Mouse (Mus musculus) right cerebral cortex, postnatal 36 days (tissue): Measurements from ENCODE around the gene A830018L16Rik.
"Not testable (repeated sequence)": the region's sequence is repeated elsewhere in the genome, so short reads cannot be mapped to it uniquely, and the experiment has no call there.

Experiments
- DNase-seq, 2 experiments: peaks; one replicate each; pipeline ENCODE4 v3.0.0; 2022; ENCODE audit warnings: low spot score in 2 of 2, mixed read lengths in 1 of 2

A830018L16Rik gene

DNA sequence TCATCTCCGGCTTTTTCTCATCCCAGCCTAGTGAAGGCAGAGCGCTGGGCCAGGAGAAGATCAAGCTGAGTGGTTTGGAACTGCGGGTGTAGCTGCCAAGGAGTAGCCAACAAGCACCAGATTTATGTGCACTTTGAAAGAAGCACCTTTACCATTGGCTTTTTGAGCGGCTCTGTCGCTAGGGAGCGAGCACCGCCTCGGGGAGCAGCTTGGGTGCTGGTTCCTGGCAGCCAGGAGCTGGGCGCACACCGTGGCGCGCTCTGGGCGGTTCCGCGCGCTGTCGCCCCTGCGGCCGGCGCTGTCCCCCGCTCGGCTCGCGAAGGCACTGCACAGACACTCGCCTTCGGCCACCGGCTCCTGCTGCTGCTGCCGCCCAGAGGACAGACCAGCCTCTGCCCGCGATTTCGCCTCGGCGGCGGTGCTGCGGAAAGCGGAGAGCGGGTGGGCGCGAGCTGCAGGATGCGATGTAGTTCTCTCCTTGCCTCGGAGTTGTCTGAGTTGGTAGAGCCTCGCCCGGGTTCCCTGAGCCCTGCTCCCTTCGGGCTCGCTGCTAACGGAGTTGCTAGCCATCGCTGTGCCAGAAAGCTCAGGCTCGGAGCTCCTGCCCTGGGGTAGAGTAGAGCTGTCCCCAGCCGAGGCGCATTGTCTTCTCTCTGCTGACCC lies at the start of gene A830018L16Rik:
Gene A830018L16Rik (plus strand): TSS at position 212 of the 663 bp plus-strand sequence.
- DNase-seq: peak; percentile 80 to 86

DNA sequence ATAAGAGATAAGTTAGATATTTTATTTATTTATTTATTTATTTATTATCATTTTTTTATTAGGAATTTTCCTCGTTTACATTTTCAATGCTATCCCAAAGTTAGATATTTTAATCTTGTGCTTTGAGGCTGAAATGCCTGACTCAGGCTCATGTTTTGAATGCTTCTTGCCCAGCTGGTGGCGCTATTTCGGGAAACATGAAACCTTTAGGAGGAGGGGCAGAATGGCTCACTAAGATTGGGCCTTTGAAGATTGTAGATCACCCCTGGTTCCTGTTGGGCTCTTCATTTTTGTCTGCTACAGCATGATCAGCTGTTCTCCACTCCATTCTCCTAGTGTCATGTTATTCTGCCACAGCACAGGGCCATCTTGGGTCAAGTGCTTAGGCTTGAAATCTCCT lies 28.1 kb upstream of the A830018L16Rik start:
- DNase-seq: no peak

DNA sequence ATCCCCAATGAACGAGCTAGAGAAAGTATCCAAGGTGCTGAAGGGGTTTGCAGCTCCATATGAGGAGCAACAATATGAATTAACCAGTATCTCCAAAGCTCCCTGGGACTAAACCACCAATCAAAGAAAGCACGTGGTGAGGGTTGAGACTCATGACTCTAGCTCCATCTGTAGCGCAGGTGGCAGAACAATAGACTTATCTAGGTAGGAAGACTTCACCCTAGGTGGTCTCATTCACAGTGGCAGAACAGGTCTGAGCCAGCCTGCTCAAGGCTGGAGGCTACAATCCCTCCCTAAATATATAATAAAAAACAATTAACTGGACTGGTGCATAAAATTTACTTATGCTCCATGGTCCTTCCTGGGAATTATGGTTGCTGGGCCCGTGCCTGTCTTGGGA lies 18.5 kb upstream of the A830018L16Rik start:
- DNase-seq: no peak

DNA sequence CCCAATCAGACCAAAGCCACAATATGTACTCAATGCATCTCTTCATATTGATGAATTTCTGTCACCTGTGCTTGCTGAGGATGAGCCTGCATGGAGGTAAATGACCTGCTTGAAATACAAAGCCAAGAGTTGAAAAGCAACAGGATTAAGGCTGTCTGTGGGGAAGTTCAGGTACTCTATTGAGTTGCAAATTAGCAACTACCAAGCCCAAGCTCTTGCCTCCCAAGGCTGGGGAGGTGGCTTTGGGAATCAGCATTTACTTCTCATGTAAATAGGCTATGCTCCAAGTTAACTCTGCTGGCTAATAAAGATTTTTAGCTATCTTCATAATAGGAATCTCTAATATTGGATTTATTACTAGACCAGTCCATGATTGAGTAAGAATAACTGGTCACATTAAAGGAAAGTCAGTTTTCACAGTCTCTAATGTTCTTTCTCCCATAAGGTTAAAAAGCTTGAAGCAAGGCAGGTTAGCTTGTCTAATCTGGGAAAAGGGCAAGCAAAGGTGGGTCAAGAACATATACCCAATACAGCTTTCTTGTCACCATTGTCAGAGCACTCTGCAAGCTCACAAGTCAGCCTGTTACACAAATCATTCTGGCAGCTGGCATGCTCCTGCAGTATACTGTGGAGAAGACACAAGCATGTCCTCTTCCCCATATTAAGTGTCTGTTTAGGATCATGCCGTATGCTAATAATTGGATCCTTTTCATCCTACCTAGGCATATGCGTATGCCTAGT lies 17.7 kb upstream of the A830018L16Rik start:
- no peak for DNase-seq

DNA sequence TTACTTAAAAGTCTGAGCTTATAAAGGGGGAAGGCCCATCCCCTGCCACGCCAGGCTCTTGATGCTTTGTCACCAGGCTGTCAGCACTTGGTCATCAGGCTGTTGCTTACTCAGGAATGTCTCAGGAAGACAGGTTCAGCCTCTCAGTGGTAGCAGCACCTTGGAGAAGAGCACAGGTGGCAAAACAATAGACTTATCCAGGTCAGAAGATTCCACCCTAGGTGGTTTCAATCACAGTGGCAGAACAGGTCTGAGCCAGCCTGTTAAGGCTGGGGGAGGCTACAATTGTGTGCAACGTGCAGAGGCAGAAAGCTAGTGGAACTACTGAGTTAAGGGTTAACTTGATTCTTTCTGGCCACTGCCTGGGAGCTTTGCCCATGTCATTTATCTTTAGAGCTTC lies 12.7 kb upstream of the A830018L16Rik start:
- no peak for DNase-seq

DNA sequence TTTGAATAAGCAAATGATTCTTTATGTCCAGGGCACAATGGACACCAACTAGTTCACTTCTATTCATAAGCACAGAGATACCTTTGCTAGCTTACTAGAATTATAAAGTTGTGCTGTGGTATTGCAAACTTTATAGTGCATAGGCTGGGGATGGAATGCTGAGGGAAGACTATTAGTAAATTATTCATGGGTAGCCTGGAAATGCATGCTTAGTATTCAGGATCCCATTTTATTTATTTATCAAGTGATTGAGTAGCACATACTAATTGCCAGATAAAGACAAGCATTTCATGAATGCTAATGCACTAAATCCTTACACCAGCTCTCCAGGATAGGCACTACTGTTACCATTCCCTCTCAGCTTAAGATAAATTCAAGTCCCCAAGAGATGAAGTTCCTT lies 8.4 kb upstream of the A830018L16Rik start:
- no peak for DNase-seq

DNA sequence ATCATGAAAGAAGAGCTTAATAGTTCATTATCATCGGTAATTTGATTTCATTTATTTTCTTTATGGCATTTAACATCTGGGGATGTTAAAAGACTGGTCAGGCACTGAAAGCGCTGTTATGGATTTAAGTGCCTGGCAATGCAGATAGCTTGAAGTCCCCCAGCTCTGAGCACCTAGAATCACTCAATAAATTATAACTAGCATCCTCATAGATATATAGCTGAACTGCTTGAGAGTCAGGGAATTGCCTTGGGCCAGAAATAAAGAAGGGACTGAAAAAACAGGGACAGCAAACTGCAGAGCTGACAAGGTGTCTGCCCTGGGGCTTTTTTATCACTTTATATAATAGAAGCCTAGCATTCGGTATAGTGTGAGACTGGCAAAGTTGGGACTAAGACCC lies 7.9 kb upstream of the A830018L16Rik start:
- no peak for DNase-seq

DNA sequence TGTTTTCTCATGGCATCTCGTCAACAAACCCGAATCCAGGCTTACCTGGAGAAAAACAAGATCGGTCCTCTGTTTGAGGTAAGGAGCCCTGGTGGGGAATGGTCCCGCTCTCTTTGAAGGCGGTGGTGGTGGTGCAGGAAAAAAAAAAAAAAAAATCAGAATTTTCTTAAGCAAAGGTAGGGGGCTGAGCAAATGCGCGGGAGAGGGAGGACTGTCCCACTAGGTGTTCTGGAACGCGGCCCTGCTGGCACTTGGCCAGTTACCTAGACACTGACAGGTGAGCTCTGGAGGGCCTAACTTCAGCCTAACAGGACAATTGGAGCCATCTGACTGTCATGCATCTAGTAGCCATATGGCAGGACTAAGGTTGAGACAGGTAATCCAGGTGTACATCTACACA lies 655 bp downstream of the A830018L16Rik start:
- peak in 1 of 2 experiments; percentile 6 for DNase-seq

DNA sequence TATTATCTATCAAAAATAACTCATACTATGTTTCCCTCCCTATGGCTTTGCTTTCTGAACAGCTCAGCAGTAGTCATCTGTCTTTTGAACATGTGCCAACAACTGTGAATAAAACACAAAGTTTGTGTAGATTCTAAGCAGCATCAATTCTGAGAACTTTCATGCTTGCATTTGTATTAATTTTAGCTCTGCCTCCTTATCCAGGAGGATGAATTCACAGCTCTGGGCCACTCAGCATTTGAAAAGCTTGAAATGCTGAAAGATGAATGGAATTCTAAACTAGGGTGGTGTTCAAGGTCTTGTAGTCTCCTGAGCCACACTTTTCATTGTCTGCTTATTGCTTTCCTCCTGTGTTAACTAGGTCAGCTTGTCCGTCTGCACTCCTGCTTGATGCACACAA lies 13.4 kb downstream of the A830018L16Rik start:
- no peak for DNase-seq

DNA sequence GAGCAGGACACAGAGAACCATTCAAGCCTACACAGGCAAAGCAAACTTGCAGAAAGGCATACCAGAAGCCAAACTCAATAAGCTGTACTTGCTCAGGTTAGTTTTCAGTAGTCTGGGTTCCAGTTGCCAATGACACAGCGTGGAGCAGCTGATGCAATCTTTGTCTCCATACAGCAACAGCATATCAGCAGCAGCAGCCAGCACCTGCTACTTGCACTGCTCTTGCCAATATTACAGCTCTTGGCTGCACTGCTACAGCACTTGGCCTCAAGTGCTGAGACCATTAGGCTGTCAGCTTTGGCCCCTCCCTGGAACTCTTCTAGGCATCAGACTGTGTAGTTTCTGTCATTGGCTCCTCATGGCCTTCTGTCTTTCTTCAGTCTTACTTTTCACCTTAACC lies 44.4 kb downstream of the A830018L16Rik start:
- DNase-seq: no peak

DNA sequence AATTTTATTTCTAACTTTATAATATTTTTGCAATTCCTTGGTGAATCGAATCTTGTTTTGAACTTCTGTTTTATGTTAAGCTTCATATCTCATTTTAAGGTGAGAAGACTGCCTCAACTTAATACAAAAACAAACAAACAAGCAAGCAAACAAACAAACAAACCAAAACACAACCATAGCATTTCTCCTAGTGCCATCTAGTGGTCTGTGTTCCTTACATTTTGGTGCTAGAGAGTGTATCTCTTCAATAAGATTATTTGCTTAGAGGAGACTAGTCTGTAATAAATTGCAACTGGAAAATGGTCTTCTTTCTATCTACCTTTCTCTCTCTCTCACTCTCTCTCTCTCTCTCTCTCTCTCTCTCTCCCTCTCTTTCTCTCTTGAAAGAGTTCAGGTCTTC lies 52.4 kb downstream of the A830018L16Rik start:
- no peak for DNase-seq

DNA sequence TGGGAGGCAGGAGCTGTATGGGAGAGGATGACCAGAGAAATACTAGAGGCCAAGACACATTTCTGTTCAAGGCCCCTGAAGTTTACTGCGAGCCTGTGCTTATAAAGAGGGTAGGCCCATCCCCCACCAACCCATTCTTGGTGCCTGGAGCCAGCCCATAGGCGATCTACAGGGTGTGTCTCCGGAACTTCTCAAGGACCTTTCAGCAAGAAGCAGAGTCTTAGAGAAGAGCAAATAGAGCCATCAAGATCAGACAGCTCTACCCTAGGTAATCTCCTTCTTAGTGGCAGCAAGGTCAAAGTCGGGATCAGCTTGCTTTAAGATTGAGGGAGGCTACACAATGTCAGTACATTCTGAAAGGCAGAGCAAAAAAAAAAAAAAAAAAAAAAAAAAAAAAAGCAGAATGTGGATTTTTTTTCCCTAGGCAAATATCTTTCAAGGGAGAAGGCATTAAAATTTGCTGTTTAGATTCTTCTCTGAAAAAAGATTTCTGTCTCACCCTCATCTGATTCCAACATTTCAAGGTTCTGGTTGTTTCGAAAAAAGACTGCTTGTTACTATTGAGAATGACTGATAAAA lies 53.2 kb downstream of the A830018L16Rik start:
- DNase-seq: no peak

DNA sequence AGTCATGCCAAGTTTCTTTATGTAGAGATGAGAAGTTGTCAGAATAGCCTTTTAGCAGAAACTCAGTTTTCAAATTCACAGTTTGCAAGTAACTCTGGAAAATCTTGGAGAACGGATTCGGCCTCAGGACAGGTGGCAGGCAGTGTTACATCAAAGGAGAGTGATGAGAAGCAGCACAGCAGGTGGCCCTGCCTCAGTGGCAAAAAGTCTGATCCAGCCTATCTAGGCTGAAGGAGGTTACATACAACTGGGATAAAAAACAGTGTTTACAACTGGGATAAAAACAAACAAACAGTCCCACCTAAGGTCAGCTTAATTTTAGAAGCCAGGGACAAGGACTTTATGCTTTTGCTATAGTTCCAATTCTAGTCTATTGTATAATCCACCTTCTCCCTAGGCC lies 79.0 kb downstream of the A830018L16Rik start:
- no peak for DNase-seq

DNA sequence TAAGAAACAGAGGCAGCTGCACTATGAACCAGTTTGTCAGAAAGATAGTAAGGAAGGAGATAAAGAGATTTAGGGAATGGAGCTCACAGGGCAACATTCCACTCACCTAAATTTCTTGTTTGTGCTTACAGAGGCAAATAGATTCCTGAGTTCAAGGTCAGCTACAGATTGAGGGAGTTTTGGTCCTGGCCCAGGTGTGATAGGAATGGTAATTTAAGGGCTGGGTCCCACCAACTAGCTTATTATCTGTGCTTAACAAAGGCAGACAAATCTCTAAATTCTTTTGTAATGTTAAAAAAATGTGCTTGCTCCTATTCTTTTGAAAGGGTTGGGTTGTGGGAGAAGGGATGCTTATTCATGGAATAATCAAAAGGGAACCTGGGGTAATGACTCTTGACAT lies 87.7 kb downstream of the A830018L16Rik start:
- no peak for DNase-seq

DNA sequence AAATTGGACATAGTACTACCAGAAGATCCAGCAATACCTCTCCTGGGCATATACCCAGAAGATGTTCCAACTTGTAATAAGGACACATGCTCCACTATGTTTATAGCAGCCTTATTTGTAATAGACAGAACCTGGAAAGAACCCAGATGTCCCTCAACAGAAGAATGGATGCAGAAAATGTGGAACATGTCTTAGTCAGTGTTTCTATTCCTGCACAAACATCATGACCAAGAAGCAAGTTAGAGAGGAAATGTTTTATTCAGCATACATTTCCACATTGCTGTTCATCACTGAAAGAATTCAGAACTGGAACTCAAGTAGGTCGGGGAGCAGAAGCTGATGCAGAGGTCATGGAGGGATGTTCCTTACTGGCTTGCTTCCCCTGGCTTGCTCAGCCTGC lies 135.9 kb downstream of the A830018L16Rik start:
- DNase-seq: not testable (repeated sequence)

DNA sequence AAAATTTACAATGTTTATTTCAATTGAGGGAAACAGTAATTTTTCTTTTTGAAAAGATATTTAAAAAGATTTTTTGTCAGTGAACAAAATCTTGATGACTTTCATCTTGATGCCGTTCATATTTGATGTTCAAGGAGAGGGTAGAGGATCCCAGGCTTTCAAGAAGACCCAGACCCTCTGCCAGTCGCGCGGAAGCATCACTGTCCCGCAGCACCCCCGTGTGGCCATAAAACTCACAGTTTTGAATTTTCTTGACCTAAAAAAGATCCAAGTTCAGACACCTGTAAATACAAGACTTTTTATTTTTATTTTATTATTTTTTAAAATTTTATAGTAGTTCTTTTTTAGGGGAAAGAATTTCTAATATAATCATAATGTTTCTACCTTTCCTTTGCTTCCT lies 151.4 kb downstream of the A830018L16Rik start:
- no peak for DNase-seq

DNA sequence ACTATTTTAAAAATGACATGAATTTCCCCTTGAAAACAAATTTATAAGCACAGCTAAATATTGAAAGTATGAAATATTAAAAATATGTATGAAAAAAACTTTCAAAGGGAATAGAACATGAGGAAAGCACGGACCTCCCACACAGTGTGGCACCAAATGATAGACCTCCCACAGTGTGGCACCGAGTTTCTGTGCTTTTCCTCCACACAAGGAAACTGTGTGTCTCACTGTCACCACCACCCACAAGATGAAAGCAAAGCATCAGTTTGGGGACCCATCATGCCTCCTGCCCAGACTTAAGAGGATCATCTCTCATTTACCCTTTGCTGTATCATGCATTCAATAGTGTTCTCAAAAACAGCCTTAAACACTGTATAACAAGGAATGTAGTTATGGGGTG lies 152.8 kb downstream of the A830018L16Rik start:
- DNase-seq: no peak

DNA sequence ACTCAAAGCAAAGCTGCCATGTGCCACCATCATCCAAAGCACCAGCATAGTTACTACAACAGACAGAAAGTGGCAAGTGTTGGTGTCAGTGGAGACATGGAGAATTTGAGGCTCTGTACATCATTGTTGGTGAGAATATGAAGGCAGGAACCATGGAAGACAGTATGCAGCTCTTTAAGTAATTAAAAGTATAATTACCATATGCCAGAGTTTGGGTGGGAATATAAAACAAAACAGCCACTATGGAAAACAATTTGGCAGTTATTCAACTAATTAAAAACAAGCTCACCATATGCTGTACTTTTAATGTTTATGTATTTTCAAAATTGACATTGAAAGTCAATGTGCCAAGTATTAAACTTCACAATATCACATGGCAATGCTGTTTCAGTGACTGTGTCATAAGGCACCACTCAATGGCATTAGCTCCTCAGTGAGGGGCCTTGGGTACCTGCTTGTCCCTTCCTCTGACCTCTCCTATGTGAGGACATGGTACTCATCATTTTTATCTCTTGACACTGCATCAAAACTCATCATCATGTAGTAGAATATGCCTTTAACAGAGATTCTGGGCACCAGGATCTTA lies 153.5 kb downstream of the A830018L16Rik start:
- no peak for DNase-seq

DNA sequence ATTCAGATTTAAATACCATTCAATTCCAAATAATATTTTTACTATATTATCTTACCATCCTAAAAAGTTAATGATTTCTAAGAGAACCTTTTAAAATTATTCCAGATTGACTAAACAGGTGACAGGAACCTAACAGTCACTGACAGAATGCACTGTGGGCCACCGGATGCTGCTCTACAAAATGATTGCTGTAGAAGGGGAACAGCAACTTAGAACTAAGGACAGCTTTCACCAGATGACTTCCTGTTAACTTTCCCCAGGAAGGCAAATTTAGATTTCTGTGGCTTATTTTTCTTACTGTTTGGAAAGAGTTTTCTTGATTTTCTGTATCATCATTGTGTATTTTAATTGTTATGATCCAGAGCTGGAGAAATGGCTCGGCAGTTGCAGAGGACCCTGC lies 156.4 kb downstream of the A830018L16Rik start:
- no peak for DNase-seq

DNA sequence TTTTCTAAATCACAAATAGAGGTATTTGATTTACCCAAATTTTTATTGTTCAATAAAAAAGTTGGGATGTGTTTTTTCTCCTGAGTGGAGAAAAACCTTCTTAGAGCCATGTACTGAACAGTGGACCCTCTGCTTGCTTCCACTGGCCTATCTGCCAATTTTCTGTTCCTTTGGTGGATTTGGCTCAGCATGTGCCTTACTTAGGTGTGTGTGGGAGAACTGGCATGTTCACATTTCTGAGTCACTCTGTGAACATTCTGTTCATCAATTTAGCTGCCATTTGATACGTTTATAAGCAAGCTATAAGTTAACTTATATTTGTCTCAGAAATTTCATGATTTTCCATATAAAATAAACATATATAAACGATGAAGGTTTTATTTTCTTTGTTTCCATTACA lies 159.6 kb downstream of the A830018L16Rik start:
- peak; percentile 18 to 34 for DNase-seq

DNA sequence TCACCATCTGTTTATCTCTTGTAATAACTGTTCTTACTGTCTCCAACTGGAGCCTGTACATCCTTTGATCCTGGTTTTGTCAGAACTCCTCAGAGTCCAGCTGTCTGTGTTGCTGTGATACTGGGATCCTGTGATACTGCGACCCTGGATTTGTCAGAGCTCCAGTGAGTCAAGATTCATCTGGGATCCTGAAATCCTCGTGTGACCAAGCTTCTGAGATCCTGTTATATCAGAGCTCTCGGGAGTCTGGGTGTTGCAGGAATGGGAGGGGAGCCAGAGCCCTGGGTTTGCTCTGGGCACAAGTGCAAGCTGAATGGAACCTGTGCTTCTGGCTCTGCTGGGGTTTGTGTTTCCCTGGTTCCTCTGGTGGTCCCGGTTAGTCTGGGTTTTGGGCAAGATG lies 166.1 kb downstream of the A830018L16Rik start:
- no peak for DNase-seq

DNA sequence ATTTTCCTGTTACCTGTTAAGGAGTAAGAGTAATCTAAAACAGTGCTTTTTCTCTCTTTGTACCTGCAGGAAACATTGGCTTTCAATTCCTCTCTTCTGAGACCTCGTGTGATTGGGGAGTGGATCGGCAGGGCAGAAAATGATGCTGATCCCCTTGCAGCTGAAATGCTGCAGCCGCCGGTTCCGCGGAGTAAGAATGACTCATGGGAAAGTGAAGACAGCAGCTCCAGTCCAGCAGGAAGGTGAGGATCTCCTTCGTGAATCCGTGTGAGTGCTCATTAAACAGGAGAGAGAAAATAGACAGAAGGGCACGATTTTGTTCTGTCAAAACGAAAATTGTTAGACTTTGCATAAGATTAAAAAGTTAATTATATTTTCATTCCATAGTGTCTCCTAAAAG lies 174.4 kb downstream of the A830018L16Rik start:
- no peak for DNase-seq

DNA sequence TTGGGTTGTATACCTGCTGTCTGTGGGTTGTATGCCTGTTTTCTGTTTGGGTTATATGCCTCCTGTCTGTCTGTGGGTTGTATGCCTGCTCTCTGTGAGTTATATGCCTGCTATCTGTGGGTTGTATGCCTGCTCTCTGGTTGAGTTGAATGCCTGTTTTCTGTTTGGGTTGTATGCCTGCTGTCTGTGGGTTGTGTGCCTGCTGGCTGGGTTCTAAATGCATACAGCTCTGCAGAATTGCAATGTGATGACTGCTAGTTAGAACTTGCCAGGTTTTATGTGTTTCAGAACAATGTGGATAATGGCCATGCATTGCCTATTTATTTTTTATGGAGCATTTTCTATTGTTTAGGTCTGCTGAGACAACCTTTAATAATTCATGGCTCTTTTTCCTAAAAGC lies 236.2 kb downstream of the A830018L16Rik start:
- DNase-seq: no peak
